Mouse (Mus musculus) adrenal gland, postnatal 4 days (tissue): ENCODE measurements around the gene Rab2b. TPM values are rescaled to one million over a fixed set of nuclear protein-coding genes. Genes with fewer than 3 reads are reported as not detected.

ENCODE experiments used
- DNase-seq, 2 experiments: peaks; one replicate each; pipeline ENCODE4 v3.0.0; 2021 to 2022; ENCODE audit warnings: low spot score in 2 of 2, mixed read lengths in 2 of 2
- total RNA-seq, 2 experiments: library from RNA; stranded (reverse); gene quantifications; 2 replicates each; pipeline ENCODE4 v1.2.3; 2021

The Rab2b gene
- total RNA-seq, 2 experiments from 2014 or later = 38.9 to 39.8 TPM

- DNase-seq = no peak
Observed at GRCm38 (mm10) chr14:52279747-52280120, 389 bp upstream of the Rab2b start.

GRCm38 (mm10) chr14:52277210-52277609 lies 2.1 kb downstream of the Rab2b start:
- no peak for DNase-seq

- DNase-seq = no peak
Observed at GRCm38 (mm10) chr14:52272781-52273180, 6.6 kb downstream of the Rab2b start.

GRCm38 (mm10) chr14:52257484-52258213 lies 21.7 kb downstream of the Rab2b start, which contains the start of gene Chd8:
TSS of gene Chd8 (minus strand) at chr14:52257780.
- DNase-seq = peak; percentile 93 to 97

GRCm38 (mm10) chr14:52256311-52257175 lies 22.8 kb downstream of the Rab2b start:
- no peak for DNase-seq

GRCm38 (mm10) chr14:52246129-52246528 lies 33.2 kb downstream of the Rab2b start:
- no peak for DNase-seq

- no peak for DNase-seq
Observed at GRCm38 (mm10) chr14:52244690-52245042, 34.7 kb downstream of the Rab2b start.

GRCm38 (mm10) chr14:52244041-52244689 lies 35.2 kb downstream of the Rab2b start:
- peak; percentile 97 to 99 for DNase-seq

GRCm38 (mm10) chr14:52236216-52236615 lies 43.1 kb downstream of the Rab2b start:
- no peak for DNase-seq

GRCm38 (mm10) chr14:52235165-52235564 lies 44.2 kb downstream of the Rab2b start:
- peak in 1 of 2 experiments; percentile 21 for DNase-seq

- DNase-seq = no peak
Observed at GRCm38 (mm10) chr14:52232249-52232648, 47.1 kb downstream of the Rab2b start.

- no peak for DNase-seq
Observed at GRCm38 (mm10) chr14:52225972-52226371, 53.4 kb downstream of the Rab2b start.

GRCm38 (mm10) chr14:52217261-52217660 lies 62.1 kb downstream of the Rab2b start:
- DNase-seq = no peak

Other genes with a start within 250 kb of the Rab2b start
- gene Olfr221, start 237.1 kb downstream of the Rab2b start, total RNA-seq = not detected
- 100 to 1,000 TPM; 247 to 267 TPM for gene Hnrnpc, start 175.5 kb downstream of the Rab2b start, total RNA-seq
- 1 to 10 TPM in 1 of 2 experiments, under 1 TPM in 1; 0.37 to 1.6 TPM for gene Rpgrip1, start 168.8 kb downstream of the Rab2b start, total RNA-seq
- 10 to 100 TPM; 76.4 to 86.7 TPM for gene Supt16, start 82.1 kb downstream of the Rab2b start, total RNA-seq
- 100 to 1,000 TPM; 153 to 165 TPM for gene Chd8, start 21.8 kb downstream of the Rab2b start, total RNA-seq
- 10 to 100 TPM; 61.8 to 62.0 TPM for gene Tox4, start 399 bp downstream of the Rab2b start, total RNA-seq
- 10 to 100 TPM; 32.0 to 41.9 TPM for gene Mettl3, start 25.6 kb upstream of the Rab2b start, total RNA-seq
- 10 to 100 TPM; 17.0 to 20.1 TPM for gene Sall2, start 49.2 kb upstream of the Rab2b start, total RNA-seq
- gene Olfr1513, start 76.9 kb upstream of the Rab2b start, total RNA-seq = not detected
- not detected for gene Olfr1512, start 99.6 kb upstream of the Rab2b start, total RNA-seq
- not detected for gene Olfr1511, start 117.8 kb upstream of the Rab2b start, total RNA-seq
- gene Olfr1510, start 134.8 kb upstream of the Rab2b start, total RNA-seq = not detected
- not detected for gene Olfr1509, start 163.4 kb upstream of the Rab2b start, total RNA-seq
- not detected for gene Olfr1508, start 187.9 kb upstream of the Rab2b start, total RNA-seq
- gene Olfr1507, start 216.2 kb upstream of the Rab2b start, total RNA-seq = not detected